Mouse (Mus musculus) c-Kit-negative CD71-positive TER-119-positive erythroid progenitor cells, embryonic 14.5 days (primary cell): ENCODE measurements around the gene Tnr.

Experiments
- DNase-seq: peaks from one replicate; pipeline ENCODE4 v3.0.0-alpha.2; 2013; ENCODE audit warnings: low read depth, low spot score

Tnr gene

GRCm38 (mm10) chr1:159869619-159870441, 346.3 kb downstream of the Tnr start:
- no peak for DNase-seq

GRCm38 (mm10) chr1:159872866-159873265, 349.3 kb downstream of the Tnr start:
- DNase-seq = no peak

- no peak for DNase-seq
Observed at GRCm38 (mm10) chr1:159878681-159879080, 355.1 kb downstream of the Tnr start.

- DNase-seq = no peak
Observed at GRCm38 (mm10) chr1:159879866-159880265, 356.3 kb downstream of the Tnr start.

GRCm38 (mm10) chr1:159885476-159885875, 361.9 kb downstream of the Tnr start:
- no peak for DNase-seq

GRCm38 (mm10) chr1:159888611-159889010, 365.0 kb downstream of the Tnr start:
- DNase-seq = no peak

- DNase-seq = no peak
Observed at GRCm38 (mm10) chr1:159889012-159889765, 365.6 kb downstream of the Tnr start.

- DNase-seq = no peak
Observed at GRCm38 (mm10) chr1:159890524-159890923, 367.0 kb downstream of the Tnr start.

- no peak for DNase-seq
Observed at GRCm38 (mm10) chr1:159895094-159895493, 371.5 kb downstream of the Tnr start.

GRCm38 (mm10) chr1:159899991-159900390, 376.4 kb downstream of the Tnr start:
- DNase-seq = no peak

- no peak for DNase-seq
Observed at GRCm38 (mm10) chr1:159900639-159901038, 377.1 kb downstream of the Tnr start.

- no peak for DNase-seq
Observed at GRCm38 (mm10) chr1:159901366-159902119, 378.0 kb downstream of the Tnr start.

- DNase-seq = no peak
Observed at GRCm38 (mm10) chr1:159902120-159902497, 378.5 kb downstream of the Tnr start.

- peak; percentile 50 for DNase-seq
Observed at GRCm38 (mm10) chr1:159911006-159911405, 387.4 kb downstream of the Tnr start.

- DNase-seq = no peak
Observed at GRCm38 (mm10) chr1:159914726-159915125, 391.2 kb downstream of the Tnr start.

- no peak for DNase-seq
Observed at GRCm38 (mm10) chr1:159920571-159920970, 397.0 kb downstream of the Tnr start.

- no peak for DNase-seq
Observed at GRCm38 (mm10) chr1:159923010-159923409, 399.4 kb downstream of the Tnr start.

GRCm38 (mm10) chr1:159924105-159924504, 400.5 kb downstream of the Tnr start:
- DNase-seq = no peak

GRCm38 (mm10) chr1:159924684-159925083, 401.1 kb downstream of the Tnr start:
- no peak for DNase-seq

GRCm38 (mm10) chr1:159928681-159929335, 405.2 kb downstream of the Tnr start:
- no peak for DNase-seq

GRCm38 (mm10) chr1:159932092-159932491, 408.5 kb downstream of the Tnr start:
- no peak for DNase-seq

- no peak for DNase-seq
Observed at GRCm38 (mm10) chr1:159932598-159932997, 409.0 kb downstream of the Tnr start.
